Mouse (Mus musculus) limb, embryonic 13.5 days (tissue): ENCODE results near the gene Akap10. TPM values are rescaled to one million over a fixed set of nuclear protein-coding genes. Genes with fewer than 3 reads are reported as not detected.
"Not testable (repeated sequence)": the region's sequence is repeated elsewhere in the genome, so short reads cannot be mapped to it uniquely, and the experiment has no call there.

Source experiments
- ATAC-seq: fragments of 200-750 bp; cut with Nextera tagmentation; 2 replicates; pipeline ENCODE4 v1.8.0; 2017; ENCODE audit warnings: low read depth, moderate number of reproducible peaks, moderate TSS enrichment; ENCODE audit not compliant: low FRiP score
- H3K27ac ChIP-seq: fragments of 300-500 bp; sonication (generic); 2 replicates; pipeline ENCODE4 v1.5.1; 2015; ENCODE audit warnings: inconsistent platforms, mild to moderate bottlenecking, moderate library complexity
- H3K27me3 ChIP-seq: fragments of 300-500 bp; sonication (generic); 2 replicates; pipeline ENCODE4 v1.6.1; 2015; ENCODE audit warnings: mild to moderate bottlenecking, inconsistent platforms
- H3K36me3 ChIP-seq: fragments of 300-500 bp; sonication (generic); 2 replicates; pipeline ENCODE4 v1.6.1; 2015; ENCODE audit warnings: inconsistent platforms, mild to moderate bottlenecking, moderate library complexity
- H3K4me1 ChIP-seq: fragments of 300-500 bp; sonication (generic); 2 replicates; pipeline ENCODE4 v1.6.1; 2015; ENCODE audit warnings: inconsistent platforms
- H3K4me2 ChIP-seq: fragments of 300-500 bp; sonication (generic); replicated peaks from 2 replicates; pipeline ENCODE4 v1.6.1; 2015; ENCODE audit warnings: inconsistent platforms, mild to moderate bottlenecking, moderate library complexity
- H3K4me3 ChIP-seq: fragments of 300-500 bp; sonication (generic); 2 replicates; pipeline ENCODE4 v1.5.1; 2015; ENCODE audit warnings: moderate library complexity, mild to moderate bottlenecking, inconsistent platforms
- H3K9ac ChIP-seq: fragments of 300-500 bp; sonication (generic); 2 replicates; pipeline ENCODE4 v1.6.1; 2015; ENCODE audit warnings: mild to moderate bottlenecking, inconsistent platforms
- H3K9me3 ChIP-seq: fragments of 300-500 bp; sonication (generic); 2 replicates; pipeline ENCODE4 v1.6.1; 2016; ENCODE audit warnings: inconsistent platforms
- whole genome bisulfite sequencing: fragments of 180-500 bp; shearing (Covaris S2); methylation state at CpG from one replicate; pipeline ENCODE4 v1.1.7; 2015; 5-methylcytosine and 5-hydroxymethylcytosine counted together
- polyA plus RNA-seq: library from polyadenylated mRNA; unstranded; fragments of >200 nt; fragmentation: Nextera tagmentation; extraction: Ambion mirVana; gene quantifications from 2 replicates; pipeline ENCODE4 v1.2.1, GENCODE M21; 2015

Akap10 gene
- polyA plus RNA-seq, 1 experiment from 2014 or later: 17.5 TPM

DNA sequence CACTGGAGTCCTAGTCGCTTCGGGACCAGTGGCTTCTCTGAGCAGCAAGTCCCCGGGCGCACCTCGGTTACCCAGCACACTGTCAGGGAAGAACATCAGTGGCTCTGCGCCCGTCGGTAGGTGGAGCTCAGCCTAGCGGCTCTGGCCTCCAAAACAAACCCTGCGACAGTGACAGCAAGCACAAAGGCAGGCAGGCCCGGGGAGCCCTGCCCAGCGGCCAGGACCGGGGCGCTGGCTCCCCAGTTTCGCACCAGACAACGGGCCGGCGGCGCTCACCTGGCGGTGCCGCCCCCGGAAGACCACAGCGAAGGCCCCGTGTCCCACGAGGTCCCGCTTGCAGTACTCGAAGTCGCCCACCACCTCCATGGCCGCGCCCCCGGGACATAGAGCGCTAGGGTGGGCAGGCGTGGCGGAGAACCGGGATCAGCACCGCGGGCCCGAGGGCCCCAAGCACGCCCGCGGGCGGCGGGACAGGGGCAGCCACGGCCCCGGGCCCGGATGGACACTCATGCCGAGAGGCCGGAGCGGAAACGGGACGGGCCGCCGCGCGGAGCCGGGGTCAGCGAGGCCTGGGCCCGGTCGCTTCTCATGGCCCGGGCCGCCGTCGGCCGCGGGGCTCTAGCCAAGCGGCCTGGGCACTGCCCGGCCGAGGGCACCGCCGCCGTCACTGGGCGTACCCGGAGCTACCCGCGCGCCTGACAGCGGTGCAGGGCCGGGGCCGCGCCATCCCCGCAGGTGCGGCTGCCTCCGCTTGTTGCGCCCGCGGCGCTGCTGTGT lies 75.7 kb downstream of the Akap10 start:
- Histone ChIP-seq H3K27me3 (no peaks in the 10 kb centered on the region), H3K4me2 (peak overlapping the region; percentile 69), H3K36me3 (peaks cover 6% of the 10 kb centered on the region; the same call in 1 of the 2 replicates), H3K27ac (peak overlapping the region; percentile 91), H3K4me3 (peak overlapping the region; percentile 98), H3K4me1 (peaks cover 6% of the 10 kb centered on the region; the same call in 1 of the 2 replicates), H3K9ac (peak overlapping the region; percentile 97), H3K9me3 (no peaks in the 10 kb centered on the region)
- WGBS: under 1% methylated on average over 80 of the region's 87 CpGs
- ATAC-seq: peak; percentile 77

- WGBS: 9% methylated on average over 5 of the region's 5 CpGs
- H3K4me2 ChIP-seq: peak overlapping the region; percentile 69
- H3K36me3 ChIP-seq: peaks cover 9% of the 10 kb centered on the region; the same call in 1 of the 2 replicates
- H3K9me3 ChIP-seq: no peaks in the 10 kb centered on the region
- H3K4me1 ChIP-seq: peaks cover 6% of the 10 kb centered on the region; the same call in 1 of the 2 replicates
- H3K4me3 ChIP-seq: peak overlapping the region; percentile 98
- H3K27ac ChIP-seq: no peak overlapping the region; the same call in 1 of the 2 replicates
- no peaks in the 10 kb centered on the region for H3K27me3 ChIP-seq
- H3K9ac ChIP-seq: peak overlapping the region; percentile 97
- no peak for ATAC-seq
Observed at GRCm38 (mm10) chr11:61853659-61854058, 76.4 kb downstream of the Akap10 start.

DNA sequence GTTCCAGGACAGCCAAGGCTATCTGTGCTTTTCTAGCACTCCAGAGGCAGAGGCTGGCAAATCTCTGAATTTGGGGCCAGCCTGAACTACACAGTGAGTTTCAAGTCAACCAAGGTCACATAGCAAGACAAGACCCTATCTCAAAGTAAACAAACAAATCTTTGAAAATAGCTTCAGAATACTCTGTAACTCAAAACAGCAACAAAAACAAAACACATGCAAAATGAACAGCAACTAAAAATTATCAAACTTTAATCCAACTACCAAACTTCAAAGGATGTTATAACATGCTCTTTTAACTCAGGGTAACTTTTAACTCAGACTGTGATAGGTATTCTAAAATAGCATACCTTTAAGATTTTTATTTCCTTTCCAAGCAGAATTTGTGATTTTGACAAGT lies 77.1 kb downstream of the Akap10 start:
- H3K4me2 ChIP-seq: peak overlapping the region; percentile 21; the same call in 1 of the 2 replicates
- no peaks in the 10 kb centered on the region for H3K9me3 ChIP-seq
- peaks cover 9% of the 10 kb centered on the region; the same call in 1 of the 2 replicates for H3K36me3 ChIP-seq
- no peaks in the 10 kb centered on the region for H3K27me3 ChIP-seq
- no peak overlapping the region for H3K4me3 ChIP-seq
- peaks cover 6% of the 10 kb centered on the region; the same call in 1 of the 2 replicates for H3K4me1 ChIP-seq
- no peak overlapping the region for H3K9ac ChIP-seq
- H3K27ac ChIP-seq: no peak overlapping the region
- ATAC-seq: no peak

- peaks cover 6% of the 10 kb centered on the region; the same call in 1 of the 2 replicates for H3K4me1 ChIP-seq
- 85% methylated on average over 3 of the region's 3 CpGs for WGBS
- H3K9ac ChIP-seq: no peak overlapping the region
- ATAC-seq: no peak
- H3K4me2 ChIP-seq: no peak overlapping the region
- no peak overlapping the region for H3K27ac ChIP-seq
- peaks cover 9% of the 10 kb centered on the region; the same call in 1 of the 2 replicates for H3K36me3 ChIP-seq
- no peaks in the 10 kb centered on the region for H3K9me3 ChIP-seq
- no peaks in the 10 kb centered on the region for H3K27me3 ChIP-seq
- no peak overlapping the region for H3K4me3 ChIP-seq
Observed at GRCm38 (mm10) chr11:61851195-61851594, 78.9 kb downstream of the Akap10 start.

DNA sequence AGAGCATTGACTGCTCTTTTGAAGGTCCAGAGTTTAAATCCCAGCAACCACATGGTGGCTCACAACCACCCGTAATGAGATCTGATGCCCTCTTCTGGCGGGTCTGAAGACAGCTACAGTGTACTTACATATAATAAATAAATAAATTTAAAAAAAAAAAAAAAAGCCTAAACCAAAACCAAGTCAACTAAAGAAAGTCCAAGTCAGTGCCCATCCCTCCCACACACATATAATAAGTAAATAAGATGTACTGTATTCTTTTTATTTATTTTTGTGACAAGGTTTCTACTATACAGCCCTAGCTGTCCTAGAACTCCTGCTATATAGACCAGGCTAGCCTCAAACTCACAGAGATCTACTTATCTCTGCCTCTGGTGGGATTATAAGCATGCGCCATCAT lies 89.4 kb downstream of the Akap10 start:
- H3K27me3 ChIP-seq, H3K9me3 ChIP-seq, H3K4me2 ChIP-seq, H3K4me1 ChIP-seq, ATAC-seq, H3K4me3 ChIP-seq, H3K27ac ChIP-seq, H3K9ac ChIP-seq: not testable (repeated sequence)
- WGBS: 58% methylated on average over 3 of the region's 3 CpGs
- H3K36me3 ChIP-seq: peaks cover 62% of the 10 kb centered on the region

GRCm38 (mm10) chr11:61839940-61840339 lies 90.1 kb downstream of the Akap10 start:
- ATAC-seq: no peak
- H3K9ac ChIP-seq: no peak overlapping the region
- H3K36me3 ChIP-seq: peaks cover 58% of the 10 kb centered on the region
- no peaks in the 10 kb centered on the region for H3K9me3 ChIP-seq
- H3K27me3 ChIP-seq: no peaks in the 10 kb centered on the region
- H3K4me3 ChIP-seq: no peak overlapping the region
- H3K4me2 ChIP-seq: no peak overlapping the region
- no peaks in the 10 kb centered on the region for H3K4me1 ChIP-seq
- no peak overlapping the region for H3K27ac ChIP-seq

GRCm38 (mm10) chr11:61839182-61839581 lies 90.9 kb downstream of the Akap10 start:
- Histone ChIP-seq H3K9ac (no peak overlapping the region), H3K4me2 (no peak overlapping the region), H3K4me1 (no peaks in the 10 kb centered on the region), H3K4me3 (no peak overlapping the region), H3K36me3 (peaks cover 59% of the 10 kb centered on the region), H3K27ac (no peak overlapping the region), H3K27me3 (no peaks in the 10 kb centered on the region), H3K9me3 (no peaks in the 10 kb centered on the region)
- 83% methylated on average over 1 of the region's 1 CpGs for WGBS
- ATAC-seq: no peak

Other genes with a start within 250 kb of the Akap10 start
- 2.2 and 2.3 TPM in 2 replicates for gene Fam83g, start 246.2 kb downstream of the Akap10 start, polyA plus RNA-seq
- 0.08 TPM in 1 of 2 replicates, not detected in the other for gene Slc5a10, start 209.4 kb downstream of the Akap10 start, polyA plus RNA-seq
- 29.8 and 34.7 TPM in 2 replicates for gene Prpsap2, start 168.2 kb downstream of the Akap10 start, polyA plus RNA-seq
- gene Ulk2, start 75.2 kb downstream of the Akap10 start, polyA plus RNA-seq: 15.9 and 17.4 TPM in 2 replicates
- gene Specc1, start 26.5 kb upstream of the Akap10 start, polyA plus RNA-seq: 12.3 and 13.9 TPM in 2 replicates